Mouse (Mus musculus) c-Kit-positive CD71-negative TER-119-negative erythroid progenitor cells, embryonic 14.5 days (primary cell): ENCODE measurements around the gene Dnah7b.
"Not testable (repeated sequence)": the region's sequence is repeated elsewhere in the genome, so short reads cannot be mapped to it uniquely, and the experiment has no call there.

Experiments
- DNase-seq: peaks from one replicate; pipeline ENCODE4 v3.0.0-alpha.2; 2013; ENCODE audit warnings: low read depth

The Dnah7b gene

GRCm38 (mm10) chr1:46325942-46326341 lies 259.8 kb downstream of the Dnah7b start:
- DNase-seq: not testable (repeated sequence)

- DNase-seq: not testable (repeated sequence)
Observed at GRCm38 (mm10) chr1:46345301-46345700, 279.2 kb downstream of the Dnah7b start.

GRCm38 (mm10) chr1:46380641-46381040 lies 314.5 kb downstream of the Dnah7b start:
- not testable (repeated sequence) for DNase-seq

- not testable (repeated sequence) for DNase-seq
Observed at GRCm38 (mm10) chr1:46394681-46395297, 328.7 kb downstream of the Dnah7b start.

- no peak for DNase-seq
Observed at GRCm38 (mm10) chr1:46408324-46409115, 342.4 kb downstream of the Dnah7b start.

- DNase-seq: not testable (repeated sequence)
Observed at GRCm38 (mm10) chr1:46414798-46415197, 348.7 kb downstream of the Dnah7b start.

- DNase-seq: not testable (repeated sequence)
Observed at GRCm38 (mm10) chr1:46416946-46417345, 350.8 kb downstream of the Dnah7b start.

- not testable (repeated sequence) for DNase-seq
Observed at GRCm38 (mm10) chr1:46418966-46419365, 352.9 kb downstream of the Dnah7b start.
